In genomic region chr17:15395997-15396675, GRCm38 (mm10) we compare ENCODE assay signal across 8 mouse cellular contexts. TPM values are rescaled to one million over a fixed set of nuclear protein-coding genes. Genes with fewer than 3 reads are reported as not detected.
A peak's percentile ranks its signal among the peaks of the same experiment; 100 is the strongest.
DNase-seq lines count a peak whose midpoint lies in the region; ATAC-seq lines count a peak whose summit lies in the region.

TSS of gene Fam120b (plus strand) at chr17:15396202.

- H3K9me3 ChIP-seq in hindbrain, embryonic 16.5 days (ENCODE audit: control insufficient read depth, low read length), result no peaks in the 10 kb centered on the region

- DNase-seq in ZHBTc4 (ENCODE audit: low read depth, low spot score), result peak; percentile 97
- peak; percentile 51 to 71 for DNase-seq in cerebellum, postnatal 4 days (ENCODE audit: low spot score in 2 of 2)
- DNase-seq in gastrocnemius, adult 18-20 months (ENCODE audit: low spot score), result peak; percentile 91
- peak; percentile 85 to 91 for DNase-seq in left cerebral cortex, adult 18-20 months (ENCODE audit: low spot score in 2 of 2)
- peak; percentile 96 for DNase-seq in right cerebral cortex, adult 18-20 months
- DNase-seq in urinary bladder, postnatal 25 days (ENCODE audit: low spot score), result peak; percentile 65

- under 1% methylated on average over 31 of the region's 31 CpGs for WGBS in hindbrain, embryonic 16.5 days
- 4% methylated on average over 31 of the region's 31 CpGs for WGBS in macrophage (ENCODE audit: missing documents)

- H3K4me2 ChIP-seq in hindbrain, embryonic 16.5 days (ENCODE audit: low read length), result peak within 1 kb of the TSS; percentile 98

- H3K27me3 ChIP-seq in hindbrain, embryonic 16.5 days (replicated peaks; ENCODE audit: control insufficient read depth, insufficient read depth, low read length), result peaks cover 2% of the 10 kb centered on the region; the same call in 1 of the 2 replicates

- peaks cover 21% of the 10 kb centered on the region for H3K4me1 ChIP-seq in hindbrain, embryonic 16.5 days (ENCODE audit: control insufficient read depth, insufficient read depth, low read depth, low read length)

- peak within 1 kb of the TSS; percentile 91 for H3K27ac ChIP-seq in hindbrain, embryonic 16.5 days (ENCODE audit: low read depth, low read length)
- H3K27ac ChIP-seq in macrophage, result peak within 1 kb of the TSS; percentile 70

- peak within 1 kb of the TSS; percentile 97 for H3K9ac ChIP-seq in hindbrain, embryonic 16.5 days (ENCODE audit: low read depth, low read length)

- H3K79me2 ChIP-seq in macrophage (ENCODE audit: inconsistent target), result peaks cover 51% of the 10 kb centered on the region

- H3K4me3 ChIP-seq in hindbrain, embryonic 16.5 days (ENCODE audit: low read length), result peak within 1 kb of the TSS; percentile 93
- peak within 1 kb of the TSS; percentile 100 for H3K4me3 ChIP-seq in macrophage (ENCODE audit: inconsistent target)

- no peaks in the 10 kb centered on the region for H3K36me3 ChIP-seq in hindbrain, embryonic 16.5 days (ENCODE audit: control insufficient read depth, insufficient read depth, low read length)
- H3K36me3 ChIP-seq in macrophage (ENCODE audit: inconsistent target), result no peaks in the 10 kb centered on the region

- peak; percentile 99 for ATAC-seq in hindbrain, embryonic 16.5 days

RNA-seq across cellular contexts. Expression of gene Fam120b, which starts in this region (rescaled TPM):
- total RNA-seq in gastrocnemius, adult 18-20 months (2021), result 1 to 10 TPM; 9.8 to 10.0 TPM
- polyA plus RNA-seq in hindbrain, embryonic 16.5 days (2015; fragmentation: Nextera tagmentation; extraction: Ambion mirVana), result 45.8 and 48.0 TPM in 2 replicates
- 10 to 100 TPM; 44.0 to 46.6 TPM for total RNA-seq in left cerebral cortex, adult 18-20 months (2021)
- total RNA-seq in macrophage (2018; cell fraction: chromatin; rRNA removed), result 10 to 100 TPM; 21.2 to 99.0 (median 61.0) TPM
- total RNA-seq in macrophage (2018; cell fraction: cytosol; rRNA removed), result 10 to 100 TPM in 24 of 26 experiments, 1 to 10 TPM in 2; 8.6 to 16.2 (median 12.3) TPM
- 10 to 100 TPM; 21.5 to 90.0 (median 42.4) TPM for total RNA-seq in macrophage (2018; cell fraction: nucleus; rRNA removed)
- 12.4 to 20.1 TPM (median 14.3 TPM) in 3 replicates for polyA plus RNA-seq in macrophage (2018)

Comparison
In these comparisons a context has a peak if more than half of its experiments do, and no peak if none do; other contexts are left out.
1. Peak in every context shown above with its lines: DNase-seq, ATAC-seq, H3K4me3 ChIP-seq and H3K27ac ChIP-seq.
2. RNA of gene Fam120b (total RNA-seq): 44.0 to 46.6 TPM in left cerebral cortex, adult 18-20 months; 9.8 to 10.0 TPM in gastrocnemius, adult 18-20 months; every median in the first group is over 4 times any median in the second.